Mouse (Mus musculus) hematopoietic stem cell, adult 5-6 weeks (primary cell): ENCODE results near the gene Thsd4. TPM values are rescaled to one million over a fixed set of nuclear protein-coding genes. Genes with fewer than 3 reads are reported as not detected.

Source experiments
- ATAC-seq, 2 experiments: fragments of 125-278 bp in 1 of 2; replicated peaks in 1 of 2; 2 replicates each; pipeline ENCODE4 v1.8.0; 2016 to 2017; ENCODE audit warnings: inconsistent platforms in 2 of 2, mild to moderate bottlenecking in 2 of 2, moderate number of reproducible peaks in 2 of 2, low read depth in 1 of 2, moderate TSS enrichment in 1 of 2; ENCODE audit not compliant: low FRiP score in 2 of 2, poor library complexity in 2 of 2, severe bottlenecking in 2 of 2, insufficient read depth in 1 of 2, low TSS enrichment in 1 of 2
- total RNA-seq: library from RNA; stranded (forward); fragments of 172-1452, 232-1000 nt; gene quantifications from 2 replicates; pipeline ENCODE4 v1.2.3, GENCODE M21; 2017

The Thsd4 gene
- total RNA-seq, 1 experiment from 2014 or later: 1.0 TPM

DNA sequence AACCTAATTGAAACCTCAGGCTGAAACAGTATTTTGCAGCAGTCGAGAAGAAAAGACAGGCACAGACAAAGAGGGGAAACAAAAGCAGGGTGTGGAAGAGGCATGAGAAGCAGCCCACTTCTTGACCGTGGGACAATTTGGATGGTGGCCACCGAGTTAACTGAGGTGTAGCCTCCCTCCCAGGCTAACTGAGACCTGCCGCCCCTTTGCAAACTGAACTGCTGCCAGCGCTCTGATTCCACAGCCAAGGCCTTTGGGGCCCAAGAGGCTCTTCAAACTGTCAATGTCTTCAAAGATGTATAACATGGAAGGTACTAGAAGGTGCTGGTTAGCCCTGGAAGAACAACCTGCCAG lies 254.6 kb downstream of the Thsd4 start:
- ATAC-seq: no peak

DNA sequence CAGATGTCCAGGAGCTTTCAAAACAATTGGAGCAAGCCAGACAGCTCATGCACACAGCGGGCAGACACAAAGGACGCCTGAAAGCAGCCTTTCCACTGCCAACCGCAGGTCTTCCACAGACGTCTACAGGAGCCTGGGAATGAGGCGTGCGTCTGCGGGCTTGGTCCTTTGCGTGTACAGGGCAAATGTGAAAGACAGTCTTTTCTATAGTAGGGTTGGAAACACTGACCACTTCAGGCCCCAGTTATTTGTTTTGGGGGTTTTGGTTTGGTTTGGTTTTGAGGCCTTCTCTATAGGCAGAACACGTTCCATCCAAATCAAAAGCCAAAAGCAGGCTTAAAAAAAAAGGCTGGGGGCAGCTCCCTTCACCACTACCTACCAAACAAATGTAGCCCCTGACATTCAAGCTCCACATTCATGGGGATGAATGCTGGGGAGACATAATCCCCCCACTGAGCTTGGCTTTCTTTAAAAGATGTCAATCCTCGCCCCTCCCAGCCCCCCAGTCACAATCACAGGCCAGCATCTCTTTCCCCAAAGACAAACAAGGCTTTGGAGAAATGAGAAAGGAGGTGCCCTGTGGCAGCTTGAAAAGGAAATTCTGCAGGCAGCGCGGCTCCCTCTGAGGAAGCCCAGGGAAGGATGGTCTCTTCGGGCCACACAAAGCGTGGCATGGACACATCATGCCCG lies 255.1 kb downstream of the Thsd4 start:
- no peak for ATAC-seq

DNA sequence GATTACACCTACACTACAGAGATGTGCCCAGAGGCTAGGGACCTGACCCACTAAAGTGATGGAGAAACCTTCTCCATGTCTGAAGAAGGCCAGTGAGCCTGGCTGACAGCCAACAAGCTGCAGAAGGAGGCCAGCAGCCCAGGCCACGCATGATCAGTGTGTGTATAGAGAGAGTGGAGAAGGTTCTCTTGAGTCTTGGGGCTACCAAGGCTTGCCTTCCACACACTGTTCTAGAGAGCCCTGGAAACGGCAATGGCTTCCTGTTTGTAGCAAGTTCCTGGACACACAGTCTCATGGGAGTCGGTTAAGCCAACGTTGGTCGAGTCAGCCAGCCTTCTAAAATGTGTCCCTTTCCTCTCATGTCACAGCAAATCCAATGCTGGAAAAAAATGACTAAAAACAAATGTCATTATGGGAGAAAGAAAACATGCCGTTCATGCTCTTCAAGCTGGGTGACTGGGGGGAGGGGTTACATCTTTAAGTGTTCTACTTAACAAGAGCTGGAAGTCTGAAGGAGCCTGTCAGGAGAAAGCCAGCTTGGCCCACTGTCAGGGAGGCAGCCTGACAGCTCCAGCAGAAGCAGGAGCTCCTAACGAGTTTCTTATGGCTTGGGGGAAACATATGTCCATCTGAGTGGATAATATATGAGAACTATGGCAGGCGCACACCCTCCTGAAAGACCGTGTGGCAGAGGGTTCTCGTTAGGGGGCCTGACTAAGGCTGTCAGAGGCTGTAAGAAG lies 257.1 kb downstream of the Thsd4 start:
- no peak; a peak in 1 of 4 replicates for ATAC-seq

DNA sequence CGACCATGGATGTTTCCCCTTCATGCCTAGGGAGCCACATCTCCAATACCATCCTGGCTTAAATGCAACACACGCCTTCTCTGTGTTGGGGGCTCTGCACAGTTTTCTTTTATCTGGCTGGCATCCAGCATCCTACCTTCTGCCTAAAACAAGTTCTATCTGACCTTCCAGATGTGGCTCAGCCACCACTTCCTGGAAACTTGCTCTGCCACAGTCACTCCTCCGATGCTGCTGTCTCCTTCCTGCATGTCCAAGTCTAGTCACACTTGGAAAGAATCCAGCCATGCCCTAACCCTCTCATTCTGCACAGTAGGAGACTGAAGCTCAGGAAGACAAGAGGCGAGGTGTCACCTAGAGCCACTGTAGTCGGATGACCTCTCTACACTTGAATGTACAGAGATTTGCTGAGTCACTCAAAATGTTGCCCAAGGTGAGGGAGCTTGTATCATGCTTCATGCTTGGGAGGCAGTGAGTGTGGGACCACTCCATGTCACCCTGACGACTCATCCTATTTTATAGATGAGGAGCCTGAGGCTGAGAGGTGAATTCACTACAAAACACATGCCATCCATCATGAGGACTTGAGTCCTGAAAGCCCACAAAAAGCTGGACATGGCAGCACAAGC lies 259.2 kb downstream of the Thsd4 start:
- peak; percentile 27; a peak in 2 of 4 replicates for ATAC-seq

DNA sequence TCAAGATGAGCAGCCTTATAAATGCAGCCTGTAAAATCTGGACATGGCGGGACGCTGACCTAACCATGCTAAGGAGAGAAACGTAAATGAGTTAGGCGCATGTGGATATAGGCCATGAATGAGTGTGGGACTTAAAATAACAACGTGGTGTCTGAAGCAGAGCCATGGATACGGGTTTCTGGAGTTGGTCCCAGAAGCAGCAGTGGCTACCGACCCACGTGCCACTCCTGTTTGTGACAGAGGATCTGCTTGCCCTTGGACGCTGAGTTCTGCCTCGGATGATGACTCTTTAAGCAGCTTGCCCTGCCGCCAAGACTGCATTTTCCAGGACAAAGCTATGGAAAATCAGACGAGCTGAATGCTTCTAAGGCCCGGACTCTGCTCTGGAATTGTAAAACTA lies 262.2 kb downstream of the Thsd4 start:
- ATAC-seq: no peak

DNA sequence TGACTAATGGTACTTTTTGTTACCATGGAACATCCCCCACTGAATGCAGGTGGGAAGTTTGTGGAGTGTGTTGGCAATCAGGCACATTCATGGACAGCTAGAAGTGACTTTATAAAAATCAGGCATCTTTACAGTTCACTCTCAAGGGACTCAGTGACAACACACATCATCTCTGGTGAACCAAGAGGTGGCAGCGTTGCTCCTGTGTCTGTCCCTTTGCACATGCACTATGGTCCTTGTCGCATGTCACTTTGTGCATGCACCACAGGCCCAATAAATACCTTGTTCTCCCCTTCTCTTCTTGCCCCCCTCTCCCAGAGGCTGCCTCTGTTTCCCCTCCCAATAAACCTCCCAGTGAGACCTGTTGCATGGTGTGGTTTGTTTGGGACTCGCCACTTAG lies 270.1 kb downstream of the Thsd4 start:
- no peak for ATAC-seq

DNA sequence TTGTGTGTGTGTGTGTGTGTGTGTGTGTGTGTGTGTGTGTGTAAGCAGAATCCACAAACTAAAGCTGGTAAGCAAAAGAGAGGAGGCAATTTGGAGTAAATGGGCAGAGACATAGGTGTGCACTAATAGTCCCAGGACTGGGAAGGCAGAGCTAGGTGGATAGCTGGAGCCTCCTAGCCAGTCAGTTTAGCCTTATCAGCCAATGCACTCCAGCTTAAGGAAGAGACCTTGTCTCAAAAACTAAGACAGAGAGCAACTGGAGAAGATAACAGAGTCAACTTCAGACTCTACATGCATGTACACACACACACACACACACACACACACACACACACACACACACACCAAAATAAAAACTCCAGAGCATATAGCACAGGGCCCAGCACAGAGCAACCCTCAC lies 271.4 kb downstream of the Thsd4 start:
- no peak for ATAC-seq

DNA sequence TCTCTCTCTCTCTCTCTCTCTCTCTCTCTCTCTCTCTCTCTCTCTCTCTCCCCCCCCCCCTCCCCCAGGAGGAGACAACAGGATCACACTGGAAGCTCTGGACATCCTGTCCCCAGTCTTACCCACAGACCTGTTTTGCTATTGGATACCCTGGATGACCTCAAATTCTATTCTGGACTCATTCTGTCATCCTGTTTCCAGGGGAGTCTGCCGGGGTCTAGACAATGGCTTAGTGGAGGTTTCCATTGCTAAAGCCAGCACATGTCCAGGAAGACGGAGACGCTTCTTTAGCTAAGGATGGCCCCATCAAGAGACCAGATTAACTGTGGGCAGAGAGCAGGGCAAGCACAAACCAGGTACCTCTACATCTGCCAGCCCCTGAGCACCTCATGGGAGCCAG lies 273.8 kb downstream of the Thsd4 start:
- ATAC-seq: no peak

DNA sequence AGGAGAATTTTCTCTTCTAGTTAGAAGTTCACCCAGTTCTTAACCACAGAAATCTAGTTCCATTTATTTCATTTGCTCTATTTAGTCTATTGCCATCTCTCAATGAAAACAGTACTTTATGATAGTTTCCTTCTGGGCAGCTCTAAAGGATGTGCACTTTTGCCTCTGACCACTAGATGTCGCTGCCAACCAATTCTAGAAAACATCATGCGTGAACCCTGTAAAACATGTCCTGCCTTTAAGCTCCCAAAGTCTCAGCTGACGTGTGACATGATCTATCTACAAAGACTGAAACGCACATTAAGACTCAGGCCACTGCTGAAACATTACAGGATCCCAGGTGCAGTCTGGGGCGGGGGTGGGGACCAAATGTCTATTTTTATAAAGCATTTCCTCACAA lies 276.9 kb downstream of the Thsd4 start:
- peak; percentile 53 to 71; a peak in 2 of 4 replicates for ATAC-seq

DNA sequence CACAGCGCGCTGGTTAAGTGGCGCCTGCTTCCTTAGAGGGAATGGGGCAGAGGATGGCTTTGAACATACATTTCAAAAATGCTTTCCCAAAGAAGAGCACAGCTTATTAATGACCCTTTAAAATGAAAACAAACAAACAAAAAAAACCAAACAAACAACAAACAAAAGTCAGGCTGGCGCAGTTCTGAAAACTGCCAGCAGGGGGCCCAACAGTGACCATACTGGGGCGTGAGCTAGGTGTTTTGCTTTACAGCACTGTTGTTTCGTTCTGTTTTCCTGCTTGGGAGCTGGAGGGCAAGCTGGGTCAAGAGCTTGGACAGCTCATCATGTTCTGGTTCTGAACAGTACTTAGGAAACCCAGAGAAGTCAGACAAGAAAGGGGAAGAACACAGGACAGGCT lies 278.3 kb downstream of the Thsd4 start:
- ATAC-seq: no peak

DNA sequence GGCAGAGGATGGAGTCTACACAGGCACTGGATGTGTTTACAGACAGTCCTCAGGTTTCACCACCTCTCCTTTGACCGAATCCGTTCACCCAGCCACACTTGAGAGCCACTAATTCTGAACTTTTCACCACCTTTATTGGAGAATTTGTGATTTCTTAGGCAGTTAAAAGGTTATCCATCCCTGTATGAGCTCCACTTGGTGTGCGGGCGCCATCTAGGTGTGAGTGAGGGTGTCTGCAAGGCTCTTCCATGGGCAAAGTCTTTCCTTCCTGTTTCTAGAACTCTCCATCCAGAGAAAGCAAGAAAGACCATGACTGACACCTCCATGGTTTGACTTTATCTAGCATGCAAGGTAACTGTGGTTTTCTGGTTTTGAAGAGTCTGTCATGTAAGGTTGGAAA lies 284.2 kb downstream of the Thsd4 start:
- ATAC-seq: peak; percentile 66 to 76; a peak in 3 of 4 replicates

DNA sequence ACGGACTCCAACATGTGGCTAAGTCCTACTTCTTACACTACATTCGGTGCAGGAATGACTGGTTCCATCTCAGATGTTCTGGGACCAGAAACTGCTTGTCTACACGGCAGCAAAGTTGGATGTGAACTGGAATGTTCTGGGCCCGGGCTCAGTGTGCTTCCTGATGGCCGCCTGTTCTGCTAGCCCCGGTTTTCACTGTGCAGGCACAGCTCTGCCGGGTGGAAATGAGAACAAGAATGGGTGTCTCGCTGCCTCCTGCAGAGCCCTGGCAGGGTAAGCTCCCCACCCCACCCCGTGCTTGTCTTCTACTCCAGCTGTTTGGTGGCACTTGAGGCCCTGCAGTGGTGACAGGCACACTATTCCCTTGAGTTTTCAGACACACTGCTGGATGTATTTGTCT lies 285.7 kb downstream of the Thsd4 start:
- no peak for ATAC-seq

DNA sequence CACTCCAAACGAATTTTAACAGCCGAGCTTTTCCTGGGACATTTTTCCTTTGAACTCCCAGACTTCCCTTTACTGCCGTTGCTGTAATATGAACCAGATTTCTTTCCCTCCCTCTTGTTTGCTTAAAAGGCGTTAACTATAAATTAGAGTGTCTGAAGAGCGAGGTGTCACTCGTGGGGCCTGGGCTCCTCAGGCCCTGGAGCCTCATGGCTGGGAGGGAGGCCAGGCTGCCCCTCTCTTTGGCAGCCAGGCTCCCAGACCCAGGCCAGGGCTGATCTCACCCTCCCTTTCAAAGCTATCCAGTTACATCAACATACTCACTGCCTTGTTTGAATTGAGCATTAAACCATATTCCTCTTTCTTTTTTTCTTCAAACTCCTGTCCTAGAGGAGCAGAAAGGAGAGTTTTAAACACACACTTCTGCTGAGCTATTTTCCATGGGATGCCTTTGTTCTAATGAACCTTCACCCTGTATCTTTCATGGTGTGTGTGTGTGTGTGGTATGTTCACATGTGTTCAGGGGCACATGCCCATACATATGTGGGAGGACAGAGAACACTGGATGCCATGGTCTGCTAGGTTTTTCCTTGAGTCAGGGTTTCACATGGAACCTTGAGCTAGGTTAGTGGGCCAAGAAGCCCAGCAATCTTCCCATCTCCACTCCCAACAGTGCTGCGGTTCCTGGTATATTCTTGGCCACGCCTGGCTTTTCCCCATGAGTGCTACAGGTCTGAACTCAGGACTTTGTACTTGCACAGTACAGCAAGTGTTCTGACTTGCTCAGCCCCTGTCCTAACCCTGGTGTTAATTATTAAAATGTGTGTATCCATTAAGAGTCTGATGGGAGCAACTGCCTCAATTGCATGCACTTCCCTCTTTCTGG lies 287.4 kb downstream of the Thsd4 start:
- ATAC-seq: no peak

DNA sequence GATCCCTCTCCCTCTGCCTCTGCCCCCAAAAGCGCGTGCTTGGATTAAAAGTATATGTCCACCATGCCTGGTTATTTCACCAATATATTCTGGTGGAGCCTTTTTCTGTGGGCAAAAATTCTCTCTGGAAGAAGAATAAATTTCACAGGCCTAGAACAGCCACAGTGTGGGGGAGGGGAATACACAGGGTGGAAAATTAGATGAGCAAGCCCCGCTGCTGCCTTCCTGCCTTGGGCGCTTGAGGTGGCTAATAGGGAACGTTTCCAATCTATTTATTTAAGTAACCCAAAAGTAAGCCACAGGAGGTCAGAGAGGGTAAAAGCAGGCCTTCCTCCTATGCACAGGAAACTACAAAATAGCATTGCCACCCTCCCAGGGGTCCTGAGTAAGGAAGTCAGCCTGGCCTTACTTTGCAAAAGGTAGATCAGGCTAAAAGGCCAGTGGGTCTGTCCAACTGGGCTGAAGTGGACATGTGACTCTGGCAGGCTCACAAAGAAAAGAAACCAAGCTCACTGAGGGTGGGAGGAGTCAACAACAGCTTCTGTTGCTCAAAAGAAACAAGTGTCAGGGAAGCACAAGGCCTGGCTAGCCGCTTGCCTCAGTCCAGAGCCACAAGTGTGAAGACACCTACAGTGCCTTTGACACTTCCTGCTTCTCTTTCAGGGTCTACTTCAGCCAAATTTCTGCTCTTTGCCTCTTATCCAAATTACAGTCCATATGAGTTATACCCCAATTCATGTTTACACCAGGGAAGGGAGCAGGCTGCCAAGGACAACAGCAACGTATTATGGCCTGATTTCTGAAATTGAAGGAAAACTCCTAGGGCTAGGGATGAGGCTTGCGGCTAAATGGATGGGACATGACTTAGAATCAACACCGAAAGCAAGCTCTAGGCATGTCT lies 289.6 kb downstream of the Thsd4 start:
- ATAC-seq: no peak; a peak in 1 of 4 replicates

DNA sequence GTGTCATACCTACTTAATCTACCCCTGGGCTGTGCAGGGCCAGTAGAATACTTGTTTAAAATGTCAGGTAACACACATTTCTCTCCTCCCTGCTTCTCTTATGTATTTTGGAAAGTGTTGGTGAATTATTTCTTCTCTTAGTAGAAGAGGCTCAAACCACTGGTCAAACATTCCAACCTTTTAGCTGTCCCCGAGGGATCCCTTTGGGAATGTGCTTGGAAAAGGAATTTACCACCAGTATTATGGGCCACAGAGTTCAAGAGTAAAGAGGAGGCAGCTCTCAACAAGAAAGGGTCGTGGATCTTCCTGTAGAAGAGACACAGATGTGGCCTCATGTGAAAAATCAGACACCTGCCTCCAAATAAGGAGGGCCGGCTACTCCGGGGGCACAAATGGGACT lies 292.4 kb downstream of the Thsd4 start:
- ATAC-seq: no peak

DNA sequence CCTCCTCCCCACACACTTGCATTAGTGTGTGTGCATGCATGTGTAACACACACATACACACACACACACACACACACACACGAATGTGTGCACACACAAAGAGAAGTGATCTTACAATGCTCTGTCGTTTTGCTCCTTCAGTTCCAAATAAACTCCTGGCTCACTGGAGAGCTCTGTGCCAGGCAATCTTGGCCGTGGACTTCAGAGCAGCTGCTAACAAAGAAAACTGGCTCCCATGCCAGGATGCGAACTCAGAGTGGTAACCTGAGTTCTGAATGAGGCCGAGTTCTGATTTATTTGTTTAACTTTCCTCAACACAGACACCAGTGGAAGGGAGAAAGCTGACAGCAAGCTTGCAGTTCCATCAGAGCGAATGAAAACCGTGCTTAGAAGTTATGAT lies 294.1 kb downstream of the Thsd4 start:
- ATAC-seq: no peak

DNA sequence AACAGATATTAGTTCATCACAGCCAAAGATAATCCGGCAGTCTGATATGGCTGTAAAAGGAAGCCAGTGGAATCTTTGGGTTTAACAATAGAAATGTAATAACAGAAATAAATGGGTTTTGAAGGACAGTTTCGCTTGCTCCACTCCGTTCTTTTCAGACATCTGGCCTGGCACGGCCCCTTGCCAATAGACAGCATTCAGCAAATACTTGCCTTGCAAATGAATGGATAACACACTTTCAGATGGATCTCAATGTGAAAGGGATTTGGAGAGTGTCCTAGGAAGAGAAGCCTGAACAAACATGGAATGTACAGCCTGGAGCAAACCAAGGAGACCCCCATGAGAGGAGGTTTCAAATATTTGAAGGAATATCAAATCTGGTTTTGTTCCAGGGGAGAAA lies 295.2 kb downstream of the Thsd4 start:
- ATAC-seq: no peak
